Mouse (Mus musculus): Measurements from ENCODE around the gene AC124108.1.

AC124108.1 gene

DNA sequence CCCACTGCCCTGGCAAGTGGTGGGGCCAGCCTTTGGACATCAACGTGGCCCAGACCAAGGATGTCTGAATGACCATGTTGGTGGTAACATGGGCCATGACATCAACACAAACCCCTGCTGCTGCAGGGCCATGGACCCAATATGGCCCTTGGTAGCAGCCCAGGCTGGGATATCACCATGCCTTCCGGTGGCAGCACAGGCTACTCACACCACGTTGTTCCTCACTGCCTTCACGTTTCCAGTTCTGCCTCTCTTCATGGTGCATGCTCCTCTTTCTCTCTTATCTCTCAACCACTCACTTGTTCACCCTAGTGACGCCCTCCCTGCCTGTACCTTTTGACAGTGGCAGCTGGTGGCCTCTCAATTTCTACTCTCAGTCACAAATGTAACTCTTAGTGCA lies 53.8 kb downstream of the AC124108.1 start:
- DNase-seq (ENCODE audit: low read depth): no peak

- no peak for DNase-seq (ENCODE audit: low read depth)
These were observed 54.9 kb downstream of the AC124108.1 start for GRCm38 (mm10) chr1:132246137-132246536.

DNA sequence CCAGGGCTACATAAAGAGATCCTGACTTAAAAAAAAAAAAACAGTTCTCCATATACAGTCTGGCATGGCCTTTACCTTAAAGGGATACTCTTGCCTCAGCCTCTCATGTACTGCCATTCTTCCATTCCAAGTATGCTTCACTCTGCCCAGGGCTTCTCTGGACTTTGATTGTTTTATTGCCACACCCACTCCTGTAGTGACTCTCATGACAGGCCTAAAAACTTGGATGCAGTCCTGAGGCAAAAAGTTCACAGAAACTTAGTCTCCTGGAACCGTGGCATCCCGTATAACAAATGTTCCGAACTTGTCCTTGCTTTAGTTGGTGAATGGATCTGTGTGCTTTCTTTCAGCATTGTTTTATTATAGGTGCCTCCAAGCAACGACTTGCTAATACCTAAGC lies 55.4 kb downstream of the AC124108.1 start:
- no peak for DNase-seq (ENCODE audit: low read depth)

DNA sequence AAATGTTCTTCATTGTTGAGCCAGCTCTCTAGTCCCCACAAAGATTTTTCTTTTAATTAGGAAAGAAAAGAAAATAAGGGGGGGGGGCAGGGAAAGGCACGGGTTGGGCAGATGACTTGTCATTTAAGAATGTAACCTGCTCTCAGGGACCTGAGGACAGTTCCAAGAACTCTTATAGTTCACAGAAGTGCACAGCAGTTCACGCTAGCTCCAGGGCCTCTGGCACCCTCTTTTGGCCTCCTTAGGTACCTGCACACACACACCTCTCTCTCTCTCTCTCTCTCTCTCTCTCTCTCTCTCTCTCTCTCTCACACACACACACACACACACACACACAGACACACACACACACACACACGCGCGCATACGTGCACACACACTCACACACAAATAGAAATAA lies 63.2 kb downstream of the AC124108.1 start:
- DNase-seq (ENCODE audit: low read depth): no peak
